Mouse (Mus musculus): ENCODE data around the gene Xrcc6. TPM values are rescaled to one million over a fixed set of nuclear protein-coding genes. Genes with fewer than 3 reads are reported as not detected.
A peak's percentile ranks its signal among the peaks of the same experiment; 100 is the strongest.

Gene Xrcc6
- polyA plus RNA-seq, 2 experiments = 22.1 to 52.9 TPM

- Histone ChIP-seq H3K4me2 (ENCODE audit: low read depth) (no peak overlapping the region), H3K9me3 (ENCODE audit: control insufficient read depth, low read length) (no peaks in the 10 kb centered on the region), H3K27ac (no peak overlapping the region), H3K4me3 (ENCODE audit: insufficient read depth in 1 of 2, low read depth in 2 of 2, low read length in 2 of 2) (no peak overlapping the region), H3K9ac (replicated peaks) (no peak overlapping the region), H3K4me1 (replicated peaks; ENCODE audit: control insufficient read depth in 2 of 2, insufficient read depth in 2 of 2, low read length in 1 of 2) (peaks cover 7 to 12% of the 10 kb centered on the region in 2 experiments), H3K36me3 (replicated peaks; ENCODE audit: control insufficient read depth, insufficient read depth, low read depth) (peaks cover 4% of the 10 kb centered on the region), H3K27me3 (ENCODE audit: control insufficient read depth, insufficient read depth, low read length) (no peaks in the 10 kb centered on the region)
- WGBS (ENCODE audit: insufficient replicate concordance) = 61% methylated on average over 8 of the region's 8 CpGs
- TF ChIP-seq CTCF (IDR thresholded peaks at IDR 0.05; ENCODE audit: low read depth) = peak; percentile 95
- no peak for TF ChIP-seq EP300 (IDR thresholded peaks at IDR 0.05; ENCODE audit: low read depth)
- no peak for ATAC-seq (ENCODE audit: insufficient read depth)
- peak in 1 of 3 experiments; percentile 39 for DNase-seq (ENCODE audit: low read depth in 3 of 3, low spot score in 3 of 3)
Measured at GRCm38 (mm10) chr15:81956457-81956856, 31.2 kb upstream of the Xrcc6 start.

GRCm38 (mm10) chr15:81957598-81957997, 30.0 kb upstream of the Xrcc6 start:
- no peaks in the 10 kb centered on the region for H3K9me3 ChIP-seq (ENCODE audit: control insufficient read depth, low read length)
- WGBS (ENCODE audit: insufficient replicate concordance) = 75% methylated on average over 11 of the region's 11 CpGs

GRCm38 (mm10) chr15:81958906-81959305, 28.7 kb upstream of the Xrcc6 start:
- WGBS (ENCODE audit: insufficient replicate concordance) = 47% methylated on average over 3 of the region's 3 CpGs
- TF ChIP-seq CTCF (IDR thresholded peaks at IDR 0.05; ENCODE audit: low read depth) (no peak), EP300 (IDR thresholded peaks at IDR 0.05; ENCODE audit: low read depth) (0 out of 2 replicates have a peak, but pooled peaks have one; percentile 12)
- H3K9ac ChIP-seq (replicated peaks) = no peak overlapping the region; the same call in 1 of the 2 replicates
- ATAC-seq (ENCODE audit: insufficient read depth) (no peak), DNase-seq (ENCODE audit: low read depth in 3 of 3, low spot score in 3 of 3) (no peak)
- H3K4me2 ChIP-seq (ENCODE audit: low read depth) = peak overlapping the region; percentile 100
- H3K36me3 ChIP-seq (replicated peaks; ENCODE audit: control insufficient read depth, insufficient read depth, low read depth) = peaks cover 4% of the 10 kb centered on the region
- H3K4me3 ChIP-seq (ENCODE audit: insufficient read depth in 1 of 2, low read depth in 2 of 2, low read length in 2 of 2) = no peak overlapping the region
- no peaks in the 10 kb centered on the region for H3K27me3 ChIP-seq (ENCODE audit: control insufficient read depth, insufficient read depth, low read length)
- no peaks in the 10 kb centered on the region for H3K9me3 ChIP-seq (ENCODE audit: control insufficient read depth, low read length)
- no peak overlapping the region for H3K27ac ChIP-seq
- peaks cover 8 to 15% of the 10 kb centered on the region in 2 experiments for H3K4me1 ChIP-seq (replicated peaks; ENCODE audit: control insufficient read depth in 2 of 2, insufficient read depth in 2 of 2, low read length in 1 of 2)

More at GRCm38 (mm10) chr15:81957598-81957997, 30.0 kb upstream of the Xrcc6 start:
- no peak for ATAC-seq (ENCODE audit: insufficient read depth)
- no peak for TF ChIP-seq EP300 (IDR thresholded peaks at IDR 0.05; ENCODE audit: low read depth)
- TF ChIP-seq CTCF (IDR thresholded peaks at IDR 0.05; ENCODE audit: low read depth) = no peak
- Histone ChIP-seq H3K36me3 (replicated peaks; ENCODE audit: control insufficient read depth, insufficient read depth, low read depth) (peaks cover 4% of the 10 kb centered on the region), H3K27me3 (ENCODE audit: control insufficient read depth, insufficient read depth, low read length) (no peaks in the 10 kb centered on the region), H3K4me1 (replicated peaks; ENCODE audit: control insufficient read depth in 2 of 2, insufficient read depth in 2 of 2, low read length in 1 of 2) (peaks cover 8 to 15% of the 10 kb centered on the region in 2 experiments), H3K9ac (replicated peaks) (no peak overlapping the region), H3K4me3 (ENCODE audit: insufficient read depth in 1 of 2, low read depth in 2 of 2, low read length in 2 of 2) (no peak overlapping the region), H3K4me2 (ENCODE audit: low read depth) (no peak overlapping the region), H3K27ac (no peak overlapping the region)
- DNase-seq (ENCODE audit: low read depth in 3 of 3, low spot score in 3 of 3) = no peak

- Histone ChIP-seq H3K4me3 (ENCODE audit: insufficient read depth in 1 of 2, low read depth in 2 of 2, low read length in 2 of 2) (peak within 1 kb of the TSS; percentile 69 to 84), H3K9ac (replicated peaks) (peak within 1 kb of the TSS; percentile 76), H3K27me3 (ENCODE audit: control insufficient read depth, insufficient read depth, low read length) (no peaks in the 10 kb centered on the region), H3K4me2 (ENCODE audit: low read depth) (peak within 1 kb of the TSS; percentile 100), H3K36me3 (replicated peaks; ENCODE audit: control insufficient read depth, insufficient read depth, low read depth) (no peaks in the 10 kb centered on the region), H3K4me1 (replicated peaks; ENCODE audit: control insufficient read depth in 2 of 2, insufficient read depth in 2 of 2, low read length in 1 of 2) (peaks cover 8 to 15% of the 10 kb centered on the region in 2 experiments), H3K27ac (peak within 1 kb of the TSS; percentile 73), H3K9me3 (ENCODE audit: control insufficient read depth, low read length) (no peaks in the 10 kb centered on the region)
- WGBS (ENCODE audit: insufficient replicate concordance) = under 1% methylated on average over 77 of the region's 77 CpGs
- peak; percentile 98 for ATAC-seq (ENCODE audit: insufficient read depth)
- peak; percentile 97 to 98 (median 98) for DNase-seq (ENCODE audit: low read depth in 3 of 3, low spot score in 3 of 3)
- TF ChIP-seq CTCF (IDR thresholded peaks at IDR 0.05; ENCODE audit: low read depth) (peak; percentile 94), EP300 (IDR thresholded peaks at IDR 0.05; ENCODE audit: low read depth) (no peak)
Measured at GRCm38 (mm10) chr15:81960171-81961077, 27.2 kb upstream of the Xrcc6 start, which contains the start of gene Pmm1. Pmm1 (minus strand) TSS chr15:81960930.

- peak; percentile 66 for ATAC-seq (ENCODE audit: insufficient read depth)
- peak overlapping the region; percentile 64 to 84 for H3K4me3 ChIP-seq (ENCODE audit: insufficient read depth in 1 of 2, low read depth in 2 of 2, low read length in 2 of 2)
- peak overlapping the region; percentile 59 for H3K27ac ChIP-seq
Measured at GRCm38 (mm10) chr15:81961078-81961451, 26.6 kb upstream of the Xrcc6 start.

More at GRCm38 (mm10) chr15:81961078-81961451, 26.6 kb upstream of the Xrcc6 start:
- H3K9ac ChIP-seq (replicated peaks) = peak overlapping the region; percentile 59
- WGBS (ENCODE audit: insufficient replicate concordance) = under 1% methylated on average over 6 of the region's 8 CpGs
- no peaks in the 10 kb centered on the region for H3K36me3 ChIP-seq (replicated peaks; ENCODE audit: control insufficient read depth, insufficient read depth, low read depth)
- H3K4me1 ChIP-seq (replicated peaks; ENCODE audit: control insufficient read depth in 2 of 2, insufficient read depth in 2 of 2, low read length in 1 of 2) = peaks cover 8 to 15% of the 10 kb centered on the region in 2 experiments
- H3K9me3 ChIP-seq (ENCODE audit: control insufficient read depth, low read length) = no peaks in the 10 kb centered on the region
- peak in 1 of 3 experiments; percentile 54 for DNase-seq (ENCODE audit: low read depth in 3 of 3, low spot score in 3 of 3)
- no peaks in the 10 kb centered on the region for H3K27me3 ChIP-seq (ENCODE audit: control insufficient read depth, insufficient read depth, low read length)
- peak overlapping the region; percentile 100 for H3K4me2 ChIP-seq (ENCODE audit: low read depth)
- TF ChIP-seq CTCF (IDR thresholded peaks at IDR 0.05; ENCODE audit: low read depth) (no peak), EP300 (IDR thresholded peaks at IDR 0.05; ENCODE audit: low read depth) (no peak)

Data from liver, embryonic 14.5 days (tissue).